Mouse (Mus musculus) T-helper 1 cell (primary cell): Measurements from ENCODE around the gene Vmn1r112.
"Not testable (repeated sequence)": the region's sequence is repeated elsewhere in the genome, so short reads cannot be mapped to it uniquely, and the experiment has no call there.

Experiments
- in situ Hi-C: fragments of 300-600 bp; cut with MboI, MseI; formaldehyde crosslinking; loops from one replicate; pipeline ENCODE4 v1.15.1; 2025; ENCODE audit warnings: high pct_unique_total_duplicates

The Vmn1r112 gene

GRCm38 (mm10) chr7:20770885-20771284 lies at the start of gene Vmn1r112:
Gene Vmn1r112 (plus strand): TSS chr7:20771185.
- in situ Hi-C loops, result loop anchor here (10.0 kb wide), 1 partner anchor 1994 kb away; the partner anchor contains the start of gene Vmn1r157

DNA sequence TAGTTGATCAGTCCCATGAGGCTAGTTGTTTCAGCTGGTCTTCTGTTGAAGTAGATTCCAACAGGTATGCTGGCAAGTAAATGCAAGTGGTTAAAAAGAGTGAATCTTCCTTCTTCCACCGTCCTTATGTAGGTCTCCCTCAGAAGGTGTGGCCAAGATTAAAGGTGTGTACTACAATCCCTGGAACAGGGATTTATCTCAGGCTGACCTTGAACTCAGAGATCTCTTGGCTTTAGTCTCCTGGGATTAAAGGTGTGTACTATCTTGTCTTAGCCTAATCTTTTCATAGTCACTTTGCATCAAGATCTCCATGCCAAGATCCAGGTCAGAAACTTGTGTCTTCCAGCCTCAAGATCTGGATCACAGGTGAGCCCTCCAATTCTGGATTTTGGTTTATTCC lies 40.5 kb upstream of the Vmn1r112 start, which contains the start of gene Gm10668:
Gm10668 (minus strand) TSS at position 101 of the 400 bp plus-strand sequence.
- in situ Hi-C loops, result not testable (repeated sequence)

DNA sequence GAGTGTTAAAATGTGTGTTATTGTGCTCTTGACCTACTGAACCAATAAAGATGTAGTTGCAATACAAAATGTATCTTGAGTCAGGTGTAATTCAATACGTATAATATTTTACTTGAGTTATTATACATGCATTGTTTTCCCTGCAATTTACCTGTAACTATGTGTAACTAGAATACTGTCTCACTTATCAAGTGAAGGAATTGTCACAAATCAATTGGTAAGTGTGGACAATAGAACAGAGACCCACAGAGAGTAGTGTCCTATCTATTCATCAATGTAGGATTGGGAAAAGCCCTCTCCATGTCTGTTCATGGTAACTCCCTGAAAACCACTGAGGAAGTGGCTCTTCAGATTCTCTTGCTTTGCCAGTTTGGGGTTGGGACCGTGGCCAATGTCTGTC lies 16.0 kb downstream of the Vmn1r112 start, which contains the start of gene Vmn1r113:
Vmn1r113 (plus strand) TSS at position 301 of the 400 bp plus-strand sequence.
- in situ Hi-C loops, result loop anchor here (10.0 to 25.0 kb wide), 3 partner anchors 450 to 975 kb away; partner anchors contain the start of genes Gm16442, Gm4133 and Gm4175

DNA sequence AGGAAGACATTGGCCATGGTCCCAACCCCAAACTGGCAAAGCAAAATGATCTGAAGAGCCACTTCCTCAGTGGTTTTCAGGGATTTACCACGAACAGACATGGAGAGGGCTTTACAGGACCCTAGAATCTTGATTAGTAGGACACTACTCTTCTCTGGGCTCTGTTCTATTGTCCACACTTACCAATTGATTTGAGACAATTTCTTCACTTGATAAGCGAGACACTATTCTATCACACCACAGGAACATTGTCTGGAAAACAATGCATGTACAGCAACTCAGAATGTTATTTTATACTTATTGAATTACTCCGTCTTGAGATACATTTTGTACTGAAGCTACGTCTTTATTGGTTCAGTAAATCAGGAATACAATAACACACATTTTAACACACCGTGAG lies 41.1 kb downstream of the Vmn1r112 start, which contains the start of gene Vmn1r114:
Vmn1r114 (minus strand) TSS at position 101 of the 400 bp plus-strand sequence.
- in situ Hi-C loops, result loop anchor here (25.0 kb wide), 1 partner anchor 1325 kb away; the partner anchor contains the start of gene Gm10666
